Mouse (Mus musculus) liver, embryonic 11.5 days (tissue): ENCODE measurements around the gene Nme7. TPM values are rescaled to one million over a fixed set of nuclear protein-coding genes. Genes with fewer than 3 reads are reported as not detected.

Source experiments
- ATAC-seq: fragments of 200-750 bp; cut with Nextera tagmentation; replicated peaks from 2 replicates; pipeline ENCODE4 v1.8.0; 2017; ENCODE audit warnings: moderate number of reproducible peaks, mild to moderate bottlenecking, moderate TSS enrichment, moderate library complexity; ENCODE audit not compliant: low FRiP score
- DNase-seq: peaks from one replicate; pipeline ENCODE4 v3.0.0-alpha.2; 2017; ENCODE audit warnings: low spot score
- H3K27ac ChIP-seq: fragments of 300-500 bp; sonication (generic); 2 replicates; pipeline ENCODE4 v1.5.1; 2014; ENCODE audit warnings: mild to moderate bottlenecking, low read depth, low read length, control low read depth
- H3K27me3 ChIP-seq: fragments of 300-500 bp; sonication (generic); replicated peaks from 2 replicates; pipeline ENCODE4 v1.6.1; 2014; ENCODE audit warnings: low read length, mixed read lengths; ENCODE audit not compliant: control insufficient read depth, insufficient read depth
- H3K36me3 ChIP-seq: fragments of 300-500 bp; sonication (generic); 2 replicates; pipeline ENCODE4 v1.6.1; 2014; ENCODE audit warnings: mild to moderate bottlenecking, low read length, moderate library complexity, mixed read lengths; ENCODE audit not compliant: control insufficient read depth, insufficient read depth
- H3K4me1 ChIP-seq: fragments of 300-500 bp; sonication (generic); replicated peaks from 2 replicates; pipeline ENCODE4 v1.6.1; 2014; ENCODE audit warnings: low read length, mixed read lengths; ENCODE audit not compliant: control insufficient read depth, insufficient read depth
- H3K4me2 ChIP-seq: fragments of 300-500 bp; sonication (generic); 2 replicates; pipeline ENCODE4 v1.6.1; 2014; ENCODE audit warnings: mild to moderate bottlenecking, control low read depth, moderate library complexity
- H3K4me3 ChIP-seq: fragments of 300-500 bp; sonication (generic); 2 replicates; pipeline ENCODE4 v1.5.1; 2014; ENCODE audit warnings: low read depth, low read length, control low read depth
- H3K9ac ChIP-seq: fragments of 300-500 bp; sonication (generic); 2 replicates; pipeline ENCODE4 v1.6.1; 2014; ENCODE audit warnings: low read depth, low read length, control low read depth
- H3K9me3 ChIP-seq: fragments of 300-500 bp; sonication (generic); 2 replicates; pipeline ENCODE4 v1.6.1; 2016; ENCODE audit warnings: low read length, inconsistent platforms, mixed read lengths; ENCODE audit not compliant: control insufficient read depth
- WGBS: fragments of 180-500 bp; shearing (Covaris S2); extraction: QIAGEN DNeasy Blood & Tissue Kit; methylation state at CpG from one replicate; pipeline ENCODE4 v1.1.7; 2014; 5-methylcytosine and 5-hydroxymethylcytosine counted together
- polyA plus RNA-seq: library from polyadenylated mRNA; unstranded; fragments of >200 nt; fragmentation: Nextera tagmentation; extraction: Ambion mirVana; gene quantifications from 2 replicates; pipeline ENCODE4 v1.2.1, GENCODE M21; 2014

Nme7 gene
- polyA plus RNA-seq, 1 experiment from 2014 or later, result 22.0 TPM

DNA sequence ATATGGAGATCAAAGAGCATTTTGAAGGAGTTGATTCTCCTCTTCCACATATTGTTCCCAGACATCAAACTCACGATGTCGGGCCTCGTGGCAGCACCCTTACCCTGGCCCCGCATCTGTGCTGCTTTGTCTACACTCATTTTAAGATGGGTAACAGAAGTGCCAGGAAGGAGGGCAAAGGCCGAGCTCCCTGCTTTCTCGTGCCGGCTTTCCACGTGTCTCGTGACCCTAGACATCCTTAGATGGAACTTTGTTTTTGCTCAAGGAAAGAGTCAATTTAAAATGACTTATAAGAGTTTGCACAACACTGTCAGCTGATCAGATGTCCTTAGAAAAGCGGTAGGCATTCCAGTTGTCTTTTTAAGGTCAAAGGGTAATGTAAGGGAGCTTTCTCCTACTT, 114.4 kb downstream of the Nme7 start:
- Histone ChIP-seq H3K4me2 (no peak overlapping the region), H3K4me3 (no peak overlapping the region), H3K27ac (no peak overlapping the region), H3K9me3 (no peaks in the 10 kb centered on the region), H3K27me3 (no peaks in the 10 kb centered on the region), H3K9ac (no peak overlapping the region), H3K36me3 (no peaks in the 10 kb centered on the region), H3K4me1 (no peaks in the 10 kb centered on the region)
- ATAC-seq (no peak), DNase-seq (no peak)
- 83% methylated on average over 10 of the region's 10 CpGs for WGBS

DNA sequence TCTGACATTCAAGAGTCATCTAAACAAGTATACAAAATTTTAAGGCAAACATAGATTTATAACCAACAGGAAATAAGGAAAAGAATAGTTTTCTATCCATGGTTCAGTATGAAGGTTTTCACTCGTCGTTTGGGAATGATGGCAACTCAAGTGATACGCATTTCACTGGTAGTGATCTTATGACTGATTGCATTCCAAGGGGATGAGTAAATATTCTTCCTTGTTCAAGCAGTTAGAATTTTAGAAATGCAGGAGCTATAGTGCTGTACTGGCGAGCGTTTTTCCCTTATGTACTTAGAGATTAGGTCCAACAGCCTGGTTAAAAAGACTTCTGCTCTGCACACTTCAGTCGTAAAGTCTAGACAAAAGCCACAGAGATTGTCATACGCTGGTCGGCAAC, 115.5 kb downstream of the Nme7 start:
- no peak overlapping the region for H3K4me3 ChIP-seq
- no peaks in the 10 kb centered on the region for H3K36me3 ChIP-seq
- H3K27ac ChIP-seq, result no peak overlapping the region
- WGBS, result 80% methylated on average over 8 of the region's 8 CpGs
- H3K4me1 ChIP-seq, result no peaks in the 10 kb centered on the region
- no peak overlapping the region for H3K4me2 ChIP-seq
- no peaks in the 10 kb centered on the region for H3K27me3 ChIP-seq
- no peak for ATAC-seq
- DNase-seq, result no peak
- H3K9ac ChIP-seq, result no peak overlapping the region
- no peaks in the 10 kb centered on the region for H3K9me3 ChIP-seq

DNA sequence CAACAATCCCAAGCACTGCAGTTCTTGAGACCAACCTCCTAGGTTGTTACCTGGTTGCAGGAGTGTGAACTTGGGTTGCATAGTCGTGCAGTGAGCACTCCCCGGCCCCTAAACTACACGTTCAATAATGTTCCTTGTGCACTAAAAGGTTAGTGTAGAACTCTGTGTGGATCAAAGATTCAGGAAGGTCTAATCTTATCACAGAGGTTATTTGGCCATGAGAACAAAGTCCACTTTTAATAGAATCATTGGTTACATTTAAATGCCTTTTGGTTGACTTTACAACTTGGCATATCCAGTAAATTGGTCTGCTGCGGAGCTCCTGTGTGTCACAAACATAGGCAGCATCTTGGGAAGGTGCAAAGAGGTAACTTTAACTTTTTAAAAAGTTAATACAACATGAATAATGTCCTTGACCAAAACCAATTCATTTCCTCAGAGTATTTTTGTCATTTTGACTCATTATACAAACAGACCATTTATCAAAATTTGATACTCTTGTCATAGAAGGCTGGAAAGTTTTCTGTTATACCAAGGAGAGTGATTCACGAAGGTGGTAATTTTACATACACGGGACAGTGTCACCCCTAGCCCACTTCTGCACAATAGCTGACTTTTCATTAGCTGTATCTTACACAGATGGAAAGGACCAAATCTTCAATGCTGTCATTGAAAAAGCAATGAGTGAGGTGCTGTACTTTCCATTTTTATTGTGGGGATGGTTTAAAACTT, 116.9 kb downstream of the Nme7 start:
- Histone ChIP-seq H3K4me1 (no peaks in the 10 kb centered on the region), H3K9ac (no peak overlapping the region), H3K27me3 (no peaks in the 10 kb centered on the region), H3K4me3 (no peak overlapping the region), H3K9me3 (no peaks in the 10 kb centered on the region), H3K4me2 (no peak overlapping the region), H3K36me3 (no peaks in the 10 kb centered on the region), H3K27ac (no peak overlapping the region)
- 72% methylated on average over 6 of the region's 6 CpGs for WGBS
- ATAC-seq (no peak), DNase-seq (no peak)

DNA sequence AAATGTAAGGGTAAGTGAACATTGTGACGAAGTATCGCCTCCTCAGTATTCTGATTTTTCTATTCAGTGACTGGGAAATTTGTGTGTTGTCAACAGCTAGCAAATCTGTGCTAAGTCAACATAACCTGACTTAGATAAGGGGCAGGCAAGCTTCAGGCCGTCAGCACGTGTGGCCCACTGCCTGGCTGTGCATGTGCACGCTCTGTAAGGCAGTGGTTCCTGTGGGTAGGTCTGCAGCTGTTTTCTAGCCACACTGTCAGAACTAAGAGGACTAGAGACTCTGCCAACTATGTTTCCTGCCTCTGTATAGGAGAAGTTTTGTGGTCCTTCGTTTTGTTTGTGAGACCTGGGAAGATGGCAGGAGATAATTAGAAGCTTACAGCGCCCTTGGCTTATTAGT, 122.3 kb downstream of the Nme7 start:
- no peak overlapping the region for H3K4me3 ChIP-seq
- DNase-seq, result no peak
- no peaks in the 10 kb centered on the region for H3K4me1 ChIP-seq
- H3K4me2 ChIP-seq, result no peak overlapping the region
- H3K9me3 ChIP-seq, result no peaks in the 10 kb centered on the region
- ATAC-seq, result no peak
- H3K36me3 ChIP-seq, result no peaks in the 10 kb centered on the region
- WGBS, result 66% methylated on average over 7 of the region's 7 CpGs
- H3K27ac ChIP-seq, result no peak overlapping the region
- no peaks in the 10 kb centered on the region for H3K27me3 ChIP-seq
- no peak overlapping the region for H3K9ac ChIP-seq

DNA sequence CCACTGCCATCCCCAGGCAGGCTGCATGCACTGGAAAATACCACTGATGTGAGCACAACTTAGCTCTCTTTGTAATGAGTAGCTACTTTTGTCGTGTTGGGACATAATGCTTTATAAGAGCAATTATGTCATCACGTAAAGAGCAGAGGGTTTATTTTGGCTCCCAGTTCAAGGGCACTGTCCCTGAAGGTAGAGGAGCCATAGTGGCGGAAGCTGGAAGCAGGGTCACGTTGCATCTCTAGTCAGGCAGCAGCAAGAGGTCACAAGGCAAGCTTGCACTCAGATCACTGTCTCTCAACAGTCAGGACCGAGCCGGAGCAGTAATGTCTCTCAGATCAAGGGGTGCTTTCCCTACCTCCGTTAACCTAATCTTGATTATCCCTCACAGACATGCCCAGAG, 123.9 kb downstream of the Nme7 start:
- Histone ChIP-seq H3K4me3 (no peak overlapping the region), H3K9me3 (no peaks in the 10 kb centered on the region), H3K27ac (no peak overlapping the region), H3K4me2 (no peak overlapping the region), H3K9ac (no peak overlapping the region), H3K36me3 (no peaks in the 10 kb centered on the region), H3K27me3 (no peaks in the 10 kb centered on the region), H3K4me1 (no peaks in the 10 kb centered on the region)
- ATAC-seq (no peak), DNase-seq (no peak)
- WGBS, result 79% methylated on average over 7 of the region's 7 CpGs

DNA sequence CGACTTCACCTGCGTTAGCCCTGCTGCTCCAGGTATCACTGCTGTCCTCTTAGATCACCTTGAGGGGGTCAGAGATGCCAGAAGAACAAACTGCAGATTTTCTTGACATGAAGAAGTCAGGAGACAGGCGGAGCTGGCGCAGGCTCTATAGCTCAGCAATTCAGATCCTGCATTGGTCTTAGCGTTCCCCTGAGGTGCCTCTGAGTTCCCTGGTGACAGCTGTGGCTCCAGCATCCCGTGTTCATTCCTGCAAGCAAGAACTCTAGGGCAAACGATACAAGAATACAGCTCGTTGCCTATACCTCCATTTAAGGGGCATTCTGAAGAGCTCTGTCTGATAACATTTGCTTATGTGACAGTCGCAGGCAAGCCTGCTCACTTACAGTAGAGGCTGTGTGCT, 124.7 kb downstream of the Nme7 start:
- H3K9me3 ChIP-seq, result no peaks in the 10 kb centered on the region
- no peak overlapping the region for H3K9ac ChIP-seq
- 90% methylated on average over 9 of the region's 9 CpGs for WGBS
- no peak for ATAC-seq
- H3K4me3 ChIP-seq, result no peak overlapping the region
- DNase-seq, result no peak
- H3K36me3 ChIP-seq, result no peaks in the 10 kb centered on the region
- H3K4me1 ChIP-seq, result no peaks in the 10 kb centered on the region
- H3K27ac ChIP-seq, result no peak overlapping the region
- H3K4me2 ChIP-seq, result no peak overlapping the region
- no peaks in the 10 kb centered on the region for H3K27me3 ChIP-seq

DNA sequence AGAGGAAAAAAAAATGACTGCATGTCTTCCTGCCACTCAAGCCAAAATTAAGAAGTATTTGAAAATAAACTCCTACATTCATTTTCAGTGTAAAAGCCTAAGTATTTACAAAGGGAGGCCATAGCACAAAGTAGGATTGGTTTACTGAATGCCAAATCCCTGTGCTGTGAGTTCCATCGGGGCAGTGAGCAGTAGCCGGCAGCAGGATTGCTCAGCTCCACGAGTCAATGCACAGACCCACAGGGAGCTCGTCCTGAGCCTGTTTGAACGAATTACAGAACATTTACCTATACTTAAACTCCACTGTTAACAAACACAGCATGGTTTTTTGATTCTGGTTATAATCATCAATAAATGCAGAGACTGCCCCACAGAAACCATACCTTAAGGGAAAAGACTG, 128.7 kb downstream of the Nme7 start:
- 81% methylated on average over 5 of the region's 5 CpGs for WGBS
- Histone ChIP-seq H3K4me3 (no peak overlapping the region), H3K4me1 (no peaks in the 10 kb centered on the region), H3K9ac (no peak overlapping the region), H3K4me2 (no peak overlapping the region), H3K36me3 (no peaks in the 10 kb centered on the region; the same call in 1 of the 2 replicates), H3K27ac (no peak overlapping the region), H3K9me3 (no peaks in the 10 kb centered on the region), H3K27me3 (no peaks in the 10 kb centered on the region)
- ATAC-seq (no peak), DNase-seq (no peak)

DNA sequence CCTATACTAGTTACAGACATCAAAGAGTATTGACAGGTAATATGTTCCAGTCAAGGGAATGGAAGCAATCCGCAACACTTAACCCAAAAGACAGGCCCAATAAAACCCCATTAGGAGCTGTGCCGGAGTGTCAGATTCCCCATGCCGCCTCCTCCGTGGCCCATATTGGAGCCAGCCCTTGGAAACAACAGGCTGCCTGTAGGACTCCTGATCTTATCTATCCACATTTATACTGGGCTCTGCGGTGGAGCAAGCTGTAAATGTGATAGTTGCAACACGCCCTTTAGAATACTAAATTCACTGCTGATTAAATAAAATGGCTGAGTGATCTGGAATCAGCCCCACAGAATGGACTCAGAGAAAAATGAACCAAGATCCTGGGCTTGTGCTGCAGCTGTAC, 130.1 kb downstream of the Nme7 start:
- no peaks in the 10 kb centered on the region for H3K4me1 ChIP-seq
- no peak overlapping the region for H3K9ac ChIP-seq
- H3K27me3 ChIP-seq, result no peaks in the 10 kb centered on the region
- H3K36me3 ChIP-seq, result peaks cover 2% of the 10 kb centered on the region; the same call in 1 of the 2 replicates
- H3K27ac ChIP-seq, result no peak overlapping the region
- H3K4me3 ChIP-seq, result no peak overlapping the region
- ATAC-seq (no peak), DNase-seq (no peak)
- H3K4me2 ChIP-seq, result no peak overlapping the region
- 70% methylated on average over 6 of the region's 6 CpGs for WGBS
- no peaks in the 10 kb centered on the region for H3K9me3 ChIP-seq

DNA sequence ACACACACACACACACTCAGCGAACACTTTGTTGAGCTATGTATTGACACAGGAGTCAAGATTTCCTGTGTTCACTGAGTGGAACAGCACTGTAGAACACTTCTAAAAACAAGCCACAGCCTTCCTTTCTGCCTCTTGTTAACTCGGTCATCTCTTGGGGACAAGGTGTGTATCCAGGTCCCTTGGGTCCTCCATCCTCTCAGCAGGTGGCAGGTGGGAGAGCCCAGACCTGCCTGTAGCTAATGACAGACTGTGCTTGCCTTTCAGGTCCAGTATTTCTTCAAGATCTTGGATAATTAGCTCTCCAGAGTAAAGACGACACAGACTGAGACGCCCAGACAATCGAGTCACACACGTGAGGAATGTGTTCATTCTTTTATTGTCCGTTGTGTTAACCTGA, 132.8 kb downstream of the Nme7 start:
- DNase-seq, result no peak
- Histone ChIP-seq H3K4me1 (peaks cover 7% of the 10 kb centered on the region; the same call in 1 of the 2 replicates), H3K36me3 (peaks cover 2% of the 10 kb centered on the region; the same call in 1 of the 2 replicates), H3K4me2 (no peak overlapping the region), H3K27ac (no peak overlapping the region), H3K9ac (no peak overlapping the region), H3K27me3 (no peaks in the 10 kb centered on the region), H3K4me3 (no peak overlapping the region), H3K9me3 (no peaks in the 10 kb centered on the region)
- no peak for ATAC-seq
- WGBS, result 92% methylated on average over 7 of the region's 7 CpGs
